Comparison of ENCODE assay signal across 19 mouse cellular contexts in the genomic region with DNA sequence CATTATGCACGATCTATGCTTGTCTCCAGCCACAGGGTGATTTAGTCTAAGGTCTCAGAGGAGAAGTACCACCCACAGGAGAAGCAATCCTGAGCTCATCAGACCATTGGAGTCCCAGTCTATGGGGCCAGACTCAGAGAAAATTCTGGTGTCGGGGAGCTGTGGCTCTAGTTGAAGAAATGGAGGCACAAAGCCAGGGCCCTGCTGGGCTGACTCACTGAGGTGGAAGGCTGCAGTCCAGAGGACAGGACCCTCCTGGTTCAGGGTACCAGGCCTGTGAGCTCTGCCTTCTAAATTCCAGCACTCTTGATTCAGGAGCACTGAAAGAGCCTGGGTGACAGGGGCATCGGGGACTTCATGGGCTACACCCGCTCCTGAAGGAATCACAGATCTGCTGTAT.
DNase-seq lines count a peak whose midpoint lies in the region; ATAC-seq and TF ChIP-seq lines count a peak whose summit lies in the region.
"Had no signal": no experiment of that assay in that cellular context is flagged by ENCODE, and none has a peak within 500 bp of the region (broad histone marks: within the 10 kb centered on the region; RNA-seq: fewer than 3 reads in every experiment).

No protein-coding gene starts in this region.

- no peak overlapping the region for H3K4me2 ChIP-seq in hindbrain, postnatal 0 days (ENCODE audit: low read depth, low read length)
- H3K4me2 ChIP-seq in hindbrain, embryonic 13.5 days: no peak overlapping the region
- H3K4me2 ChIP-seq: embryonic facial prominence, embryonic 12.5 days; forebrain, embryonic 13.5 days; forebrain, embryonic 15.5 days had no signal

- WGBS in hindbrain, postnatal 0 days: 68% methylated on average over 4 of the region's 4 CpGs
- WGBS in hindbrain, embryonic 13.5 days: 87% methylated on average over 4 of the region's 4 CpGs

- TF ChIP-seq CTCF in hindbrain, postnatal 0 days (IDR thresholded peaks at IDR 0.05; ENCODE audit: low read depth): no peak

- H3K9me3 ChIP-seq in hindbrain, postnatal 0 days (ENCODE audit: low read length): no peaks in the 10 kb centered on the region
- no peaks in the 10 kb centered on the region for H3K9me3 ChIP-seq in hindbrain, embryonic 13.5 days
- peaks cover 75% of the 10 kb centered on the region for H3K9me3 ChIP-seq in megakaryocyte, embryonic 14.5 days
- H3K9me3 ChIP-seq: embryonic facial prominence, embryonic 10.5 days; embryonic facial prominence, embryonic 12.5 days; forebrain, embryonic 13.5 days; forebrain, embryonic 15.5 days had no signal

- peak; percentile 78 for DNase-seq in cerebellum, postnatal 14 days
- peak; percentile 25 for DNase-seq in hindbrain, postnatal 0 days (ENCODE audit: low spot score)
- no peak for DNase-seq in liver
- DNase-seq: adrenal gland, adult 8-10 months; adrenal gland, postnatal 14 days; adrenal gland, postnatal 36 days; cerebellum, adult 11-12 months; cerebellum, adult 9-10 months; forebrain, postnatal 0 days had no signal

- no peak overlapping the region for H3K9ac ChIP-seq in hindbrain, postnatal 0 days (replicated peaks; ENCODE audit: low read length)
- H3K9ac ChIP-seq in hindbrain, embryonic 13.5 days: no peak overlapping the region
- H3K9ac ChIP-seq: embryonic facial prominence, embryonic 12.5 days; forebrain, embryonic 13.5 days; forebrain, embryonic 15.5 days; forebrain, postnatal 0 days had no signal

- H3K4me3 ChIP-seq in hindbrain, postnatal 0 days (ENCODE audit: low read length): no peak overlapping the region
- H3K4me3 ChIP-seq in hindbrain, embryonic 13.5 days: no peak overlapping the region
- H3K4me3 ChIP-seq in megakaryocyte, embryonic 14.5 days (replicated peaks): peak overlapping the region; percentile 82
- H3K4me3 ChIP-seq: embryonic facial prominence, embryonic 10.5 days; embryonic facial prominence, embryonic 12.5 days; forebrain, embryonic 13.5 days; forebrain, embryonic 15.5 days had no signal

- H3K4me1 ChIP-seq in hindbrain, postnatal 0 days (ENCODE audit: insufficient read depth, low read length): peaks cover 21% of the 10 kb centered on the region
- H3K4me1 ChIP-seq in hindbrain, embryonic 13.5 days (replicated peaks): peaks cover 45% of the 10 kb centered on the region
- no peaks in the 10 kb centered on the region for H3K4me1 ChIP-seq in megakaryocyte, embryonic 14.5 days
- H3K4me1 ChIP-seq: embryonic facial prominence, embryonic 12.5 days had no signal

- H3K27me3 ChIP-seq in hindbrain, postnatal 0 days (ENCODE audit: insufficient read depth, low read length): no peaks in the 10 kb centered on the region
- no peaks in the 10 kb centered on the region for H3K27me3 ChIP-seq in hindbrain, embryonic 13.5 days
- no peaks in the 10 kb centered on the region for H3K27me3 ChIP-seq in megakaryocyte, embryonic 14.5 days (replicated peaks)
- H3K27me3 ChIP-seq: embryonic facial prominence, embryonic 12.5 days; forebrain, embryonic 13.5 days; forebrain, embryonic 15.5 days; Patski had no signal

- no peak overlapping the region for H3K27ac ChIP-seq in hindbrain, postnatal 0 days
- no peak overlapping the region; the same call in 1 of the 2 replicates for H3K27ac ChIP-seq in hindbrain, embryonic 13.5 days
- H3K27ac ChIP-seq: embryonic facial prominence, embryonic 10.5 days; embryonic facial prominence, embryonic 12.5 days; forebrain, embryonic 13.5 days; forebrain, embryonic 15.5 days had no signal

- no peak for ATAC-seq in cerebellum, adult (ENCODE audit: insufficient number of reproducible peaks, low FRiP score, low TSS enrichment)
- no peak for ATAC-seq in hindbrain, postnatal 0 days
- no peak for ATAC-seq in hindbrain, embryonic 13.5 days (ENCODE audit: low FRiP score)
- no peak for ATAC-seq in megakaryocyte, adult 5-6 weeks (ENCODE audit: poor library complexity, severe bottlenecking)
- ATAC-seq: activated CD4-positive, CD25-positive, alpha-beta regulatory T cell, adult 4 months; forebrain, embryonic 13.5 days; forebrain, embryonic 15.5 days; forebrain, postnatal 0 days; Patski had no signal

- no peaks in the 10 kb centered on the region for H3K36me3 ChIP-seq in hindbrain, postnatal 0 days (ENCODE audit: insufficient read depth, low read length)
- no peaks in the 10 kb centered on the region for H3K36me3 ChIP-seq in hindbrain, embryonic 13.5 days
- H3K36me3 ChIP-seq in megakaryocyte, embryonic 14.5 days (replicated peaks; ENCODE audit: low read length): no peaks in the 10 kb centered on the region
- H3K36me3 ChIP-seq: embryonic facial prominence, embryonic 10.5 days; embryonic facial prominence, embryonic 12.5 days; forebrain, embryonic 15.5 days had no signal
